Mouse (Mus musculus) erythroblast, embryonic 14.5 days (primary cell): Measurements from ENCODE around the gene Hdc. TPM values are rescaled to one million over a fixed set of nuclear protein-coding genes. Genes with fewer than 3 reads are reported as not detected.
A peak's percentile ranks its signal among the peaks of the same experiment; 100 is the strongest.

Source experiments
- H3K27me3 ChIP-seq: 2 replicates; pipeline ENCODE4 v1.6.1; 2012; ENCODE audit warnings: inconsistent platforms; ENCODE audit not compliant: control insufficient read depth
- H3K36me3 ChIP-seq: 2 replicates; pipeline ENCODE4 v1.6.1; 2012; ENCODE audit warnings: mild to moderate bottlenecking, inconsistent platforms; ENCODE audit not compliant: control insufficient read depth
- H3K4me1 ChIP-seq: 2 replicates; pipeline ENCODE4 v1.6.1; 2012; ENCODE audit warnings: inconsistent platforms; ENCODE audit not compliant: control insufficient read depth
- H3K4me3 ChIP-seq: replicated peaks from 2 replicates; pipeline ENCODE3; 2012; ENCODE audit warnings: moderate library complexity, mild to moderate bottlenecking, inconsistent platforms
- H3K9me3 ChIP-seq: 2 replicates; pipeline ENCODE4 v1.6.1; 2012; ENCODE audit warnings: low read length, inconsistent platforms, mixed read lengths; ENCODE audit not compliant: control insufficient read depth
- GATA1 ChIP-seq: IDR thresholded peaks from 2 replicates; pipeline ENCODE4 v1.6.1; 2012; ENCODE audit warnings: low read length, inconsistent platforms, mixed read lengths
- TAL1 ChIP-seq: IDR thresholded peaks from 3 replicates; pipeline ENCODE4 v1.6.1; 2012; ENCODE audit warnings: low read length, inconsistent platforms, mixed read lengths
- polyA plus RNA-seq: library from polyadenylated mRNA; stranded (reverse); fragments of >175 nt; gene quantifications from 2 replicates; pipeline ENCODE4 v1.2.3, GENCODE M21; 2012

Hdc gene
- polyA plus RNA-seq, 1 experiment: 0.28 TPM

DNA sequence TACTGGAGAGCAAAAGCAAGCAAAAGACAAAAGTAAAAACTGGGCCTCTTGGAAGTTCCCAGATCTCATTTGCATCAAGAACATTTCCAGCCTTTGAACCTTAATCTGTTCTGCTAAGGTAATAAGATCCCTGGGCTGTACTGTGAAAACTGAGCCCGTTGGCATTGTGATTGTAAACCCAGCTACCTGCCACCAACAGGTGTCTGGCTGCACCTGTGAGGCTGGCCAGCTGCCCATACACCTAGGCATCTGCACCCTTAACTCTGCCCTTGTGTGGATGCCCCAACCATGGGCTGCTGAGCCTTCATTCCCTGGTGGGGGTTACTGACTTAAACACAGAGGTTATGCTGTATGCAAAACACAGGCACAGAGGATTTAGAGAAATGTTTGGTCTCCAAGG lies 46.9 kb downstream of the Hdc start:
- H3K4me3 ChIP-seq: no peak overlapping the region
- no peaks in the 10 kb centered on the region for H3K27me3 ChIP-seq
- TF ChIP-seq TAL1 (no peak), GATA1 (no peak)
- peaks cover 3% of the 10 kb centered on the region; the same call in 1 of the 2 replicates for H3K36me3 ChIP-seq
- no peaks in the 10 kb centered on the region for H3K4me1 ChIP-seq
- H3K9me3 ChIP-seq: no peaks in the 10 kb centered on the region

DNA sequence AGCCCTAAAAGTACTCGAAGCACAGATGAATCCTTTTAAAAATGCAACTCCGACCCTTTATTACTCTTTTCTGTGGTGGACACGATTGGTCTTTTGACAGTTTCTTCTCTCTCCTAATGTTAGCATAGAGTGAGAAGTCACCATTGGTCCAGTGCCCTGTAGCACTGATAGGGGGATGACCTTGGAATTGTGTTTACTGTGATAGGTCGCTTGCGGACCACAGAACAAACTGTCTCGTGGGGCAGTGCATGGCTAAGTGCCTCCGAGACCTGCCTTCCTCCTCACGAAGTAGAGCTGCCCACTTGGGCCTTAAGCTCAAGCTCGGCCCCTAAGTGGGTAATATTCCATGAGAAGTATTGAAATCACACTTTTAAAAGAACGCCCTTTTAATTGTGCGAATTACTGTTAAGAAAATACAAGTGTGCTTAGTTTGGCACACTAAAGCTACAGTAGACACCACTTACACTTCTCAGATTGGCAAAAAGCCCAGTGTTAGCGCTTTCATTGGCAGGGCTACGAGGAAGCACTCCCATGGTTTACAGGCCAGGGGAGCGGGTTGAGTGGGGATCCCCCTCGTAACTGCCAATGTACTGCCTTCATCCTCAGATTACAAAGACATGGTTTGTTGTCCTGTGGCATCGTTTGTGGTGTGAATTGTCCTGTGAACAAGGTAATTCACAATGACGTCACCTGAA lies 55.5 kb downstream of the Hdc start:
- no peaks in the 10 kb centered on the region for H3K4me1 ChIP-seq
- H3K27me3 ChIP-seq: no peaks in the 10 kb centered on the region
- peaks cover 2% of the 10 kb centered on the region; the same call in 1 of the 2 replicates for H3K36me3 ChIP-seq
- H3K4me3 ChIP-seq: no peak overlapping the region
- no peak for TF ChIP-seq GATA1
- no peak for TF ChIP-seq TAL1
- no peaks in the 10 kb centered on the region for H3K9me3 ChIP-seq

DNA sequence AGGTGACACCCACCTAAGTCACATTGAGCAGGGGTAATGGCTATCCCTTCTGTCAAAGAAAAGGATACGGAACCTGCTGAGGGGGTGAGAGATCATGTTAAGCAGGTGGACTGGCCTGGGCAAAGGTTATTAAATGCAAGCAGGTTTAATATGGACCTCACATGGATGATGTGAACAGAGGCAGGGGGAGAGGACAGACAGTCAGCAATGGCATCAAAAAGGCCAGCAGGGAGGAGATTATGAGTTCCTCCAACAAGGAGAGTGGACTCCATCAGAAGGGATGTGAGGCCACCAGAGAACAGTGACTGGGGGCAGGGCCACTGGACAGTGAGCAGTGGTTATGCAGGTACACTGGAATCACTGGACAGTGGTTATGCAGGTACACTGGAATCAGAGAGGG lies 59.0 kb downstream of the Hdc start:
- Histone ChIP-seq H3K4me1 (no peaks in the 10 kb centered on the region), H3K36me3 (peaks cover 2% of the 10 kb centered on the region; the same call in 1 of the 2 replicates), H3K9me3 (no peaks in the 10 kb centered on the region), H3K4me3 (no peak overlapping the region), H3K27me3 (no peaks in the 10 kb centered on the region)
- no peak for TF ChIP-seq TAL1
- no peak for TF ChIP-seq GATA1

DNA sequence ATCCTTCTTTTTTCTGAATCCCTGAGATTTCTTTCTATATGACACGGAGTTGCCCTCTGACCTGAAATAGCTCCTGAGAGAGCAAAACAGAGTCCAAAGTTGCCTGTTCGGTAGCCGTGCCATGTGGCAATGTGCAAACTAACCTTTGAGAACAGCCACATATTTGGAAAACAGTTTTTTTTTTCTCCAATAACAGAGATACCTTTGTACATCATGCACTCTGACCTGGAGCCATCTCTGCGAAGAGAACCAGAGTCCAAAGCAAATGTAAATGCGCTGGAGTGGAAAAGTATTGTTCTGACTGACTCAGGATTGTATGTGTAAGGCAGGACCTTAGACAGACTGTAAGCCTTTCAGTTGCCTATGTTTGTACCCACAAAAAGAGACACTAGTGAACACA lies 63.6 kb downstream of the Hdc start:
- Histone ChIP-seq H3K9me3 (peaks cover 5% of the 10 kb centered on the region), H3K4me3 (no peak overlapping the region), H3K36me3 (no peaks in the 10 kb centered on the region; the same call in 1 of the 2 replicates), H3K27me3 (peaks cover 36% of the 10 kb centered on the region), H3K4me1 (peaks cover 4% of the 10 kb centered on the region; the same call in 1 of the 2 replicates)
- TF ChIP-seq GATA1 (no peak), TAL1 (no peak)

DNA sequence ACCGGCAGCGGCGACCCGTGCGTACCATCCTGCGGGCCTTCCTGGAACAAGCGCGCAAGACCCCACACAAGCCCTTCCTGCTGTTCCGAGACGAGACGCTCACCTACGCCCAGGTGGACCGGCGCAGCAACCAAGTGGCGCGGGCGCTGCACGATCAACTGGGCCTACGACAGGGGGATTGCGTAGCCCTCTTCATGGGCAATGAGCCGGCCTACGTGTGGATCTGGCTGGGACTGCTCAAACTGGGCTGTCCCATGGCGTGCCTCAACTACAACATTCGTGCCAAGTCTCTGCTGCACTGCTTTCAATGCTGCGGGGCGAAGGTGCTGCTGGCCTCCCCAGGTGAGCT lies 65.8 kb downstream of the Hdc start:
- peaks cover 36% of the 10 kb centered on the region for H3K27me3 ChIP-seq
- peak overlapping the region; percentile 61 for H3K4me3 ChIP-seq
- peaks cover 5% of the 10 kb centered on the region for H3K9me3 ChIP-seq
- no peak for TF ChIP-seq GATA1
- TF ChIP-seq TAL1: no peak
- H3K36me3 ChIP-seq: no peaks in the 10 kb centered on the region
- H3K4me1 ChIP-seq: peaks cover 4% of the 10 kb centered on the region; the same call in 1 of the 2 replicates

DNA sequence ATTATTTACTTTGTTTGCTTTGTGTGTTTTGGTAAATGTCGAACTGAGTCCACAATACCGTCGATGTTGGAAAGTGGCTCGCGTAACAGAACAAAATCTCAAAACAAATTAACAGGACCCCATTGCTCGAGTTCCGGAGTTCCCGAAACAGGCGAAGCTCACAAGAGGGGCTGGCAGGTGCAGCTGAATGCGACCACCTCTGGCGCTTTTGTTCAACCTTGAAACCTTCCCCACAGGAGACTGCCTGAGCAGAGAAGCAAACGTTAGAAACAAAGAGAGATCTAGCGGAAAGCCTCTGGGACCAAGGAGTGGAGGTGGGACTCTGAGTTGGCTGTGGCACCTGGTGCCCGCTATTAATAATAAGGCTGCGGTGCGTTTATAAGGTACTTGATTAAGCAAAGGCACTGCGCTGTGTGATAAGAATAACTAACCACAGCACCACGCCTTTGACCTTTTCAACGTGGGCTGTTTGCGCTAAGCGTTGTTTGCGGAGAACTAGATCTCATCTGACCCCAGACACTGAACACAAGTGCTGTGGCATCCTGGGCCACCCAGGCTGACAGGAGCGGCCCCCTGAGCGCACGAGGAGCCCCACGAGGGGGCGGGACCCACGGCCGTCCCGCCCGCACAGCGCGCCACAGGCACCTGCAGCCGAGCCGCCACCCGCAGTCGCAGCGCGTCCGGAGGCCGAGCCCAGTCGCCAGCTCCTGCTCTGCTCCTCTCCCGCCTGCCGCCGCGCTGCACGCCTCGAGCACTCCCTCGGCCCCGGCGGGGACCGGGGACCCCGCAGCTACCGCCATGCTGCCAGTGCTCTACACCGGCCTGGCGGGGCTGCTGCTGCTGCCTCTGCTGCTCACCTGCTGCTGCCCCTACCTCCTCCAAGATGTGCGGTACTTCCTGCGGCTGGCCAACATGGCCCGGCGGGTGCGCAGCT lies 66.5 kb downstream of the Hdc start, which contains the start of gene Slc27a2:
TSS of gene Slc27a2 (plus strand) at position 51 of the 934 bp plus-strand sequence.
- TF ChIP-seq GATA1 (no peak), TAL1 (no peak)
- peak within 1 kb of the TSS; percentile 61 for H3K4me3 ChIP-seq
- peaks cover 5% of the 10 kb centered on the region for H3K9me3 ChIP-seq
- H3K4me1 ChIP-seq: peaks cover 4% of the 10 kb centered on the region; the same call in 1 of the 2 replicates
- peaks cover 36% of the 10 kb centered on the region for H3K27me3 ChIP-seq
- H3K36me3 ChIP-seq: no peaks in the 10 kb centered on the region

DNA sequence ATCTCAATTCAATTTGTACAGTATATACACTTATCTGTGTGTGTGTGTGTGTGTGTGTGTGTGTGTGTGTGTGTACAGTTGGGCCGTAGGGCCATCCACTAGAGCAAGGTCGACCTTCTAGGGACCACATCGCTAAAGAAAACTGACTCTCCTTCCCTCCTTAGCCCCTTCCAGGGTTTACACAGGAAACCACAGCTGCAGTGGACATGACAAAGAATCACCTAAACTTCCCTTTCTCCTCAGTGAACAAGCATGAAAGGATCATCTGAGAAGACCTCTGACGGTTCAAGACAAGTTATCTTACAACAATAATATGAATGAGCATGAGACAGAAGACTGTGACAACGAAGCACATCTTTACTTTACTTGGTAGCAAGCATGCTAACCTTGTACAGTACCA lies 67.2 kb downstream of the Hdc start:
- no peak for TF ChIP-seq GATA1
- no peak for TF ChIP-seq TAL1
- Histone ChIP-seq H3K4me3 (no peak overlapping the region), H3K36me3 (no peaks in the 10 kb centered on the region), H3K4me1 (peaks cover 4% of the 10 kb centered on the region; the same call in 1 of the 2 replicates), H3K9me3 (peaks cover 5% of the 10 kb centered on the region), H3K27me3 (peaks cover 36% of the 10 kb centered on the region)

DNA sequence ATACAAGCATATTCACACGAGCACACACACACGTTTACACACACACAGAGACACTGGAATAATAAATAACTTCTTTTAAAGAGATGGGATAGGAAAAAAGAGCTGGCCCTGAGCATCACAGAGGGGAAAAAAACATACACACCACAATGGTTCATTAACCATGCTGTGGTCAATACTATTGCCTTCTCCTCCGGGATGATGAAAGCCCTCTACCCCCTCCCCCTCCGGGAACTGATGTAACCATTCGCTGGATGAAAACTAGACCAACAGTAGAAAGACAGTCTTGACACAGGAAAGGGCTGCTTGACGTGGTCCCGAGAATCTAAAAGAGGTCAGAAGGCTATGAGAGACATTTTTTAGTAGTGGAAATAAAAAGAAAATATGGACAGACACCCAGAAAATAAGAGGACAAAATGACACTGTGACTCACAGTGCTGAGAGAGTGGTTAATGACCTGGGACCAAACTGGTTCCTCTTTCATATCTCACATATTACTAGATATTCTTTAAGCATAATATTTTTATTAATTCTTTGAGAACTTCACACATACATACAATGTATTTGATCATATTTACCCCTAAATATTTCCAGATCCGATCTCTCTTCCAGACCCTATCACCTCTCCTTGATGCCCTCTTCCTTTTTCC lies 67.7 kb downstream of the Hdc start:
- TF ChIP-seq TAL1 (no peak), GATA1 (no peak)
- no peak overlapping the region for H3K4me3 ChIP-seq

DNA sequence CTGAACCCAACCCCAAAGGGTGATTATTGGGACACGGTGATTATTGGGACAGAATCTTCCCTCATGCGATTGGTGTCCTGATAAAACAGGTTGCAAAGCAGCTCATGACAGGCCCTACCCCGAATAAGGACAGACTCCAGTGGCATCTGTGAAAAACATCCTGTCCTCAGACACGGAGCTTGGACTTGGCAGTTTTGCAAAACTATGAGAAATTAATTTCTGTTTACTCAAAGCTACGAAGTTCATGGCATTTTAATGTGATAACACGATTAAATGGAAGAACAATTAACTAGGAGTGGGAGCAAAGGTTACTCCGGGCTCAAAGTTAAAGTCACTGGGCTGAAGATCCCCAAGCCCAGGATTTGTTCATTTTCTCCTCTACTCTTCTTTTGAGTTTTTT lies 69.4 kb downstream of the Hdc start:
- H3K27me3 ChIP-seq: peaks cover 36% of the 10 kb centered on the region
- H3K36me3 ChIP-seq: no peaks in the 10 kb centered on the region
- no peak overlapping the region for H3K4me3 ChIP-seq
- peaks cover 5% of the 10 kb centered on the region for H3K9me3 ChIP-seq
- peaks cover 4% of the 10 kb centered on the region; the same call in 1 of the 2 replicates for H3K4me1 ChIP-seq
- TF ChIP-seq GATA1 (no peak), TAL1 (no peak)

More for the DNA sequence above, 67.7 kb downstream of the Hdc start:
- peaks cover 36% of the 10 kb centered on the region for H3K27me3 ChIP-seq
- no peaks in the 10 kb centered on the region for H3K36me3 ChIP-seq
- H3K4me1 ChIP-seq: peaks cover 4% of the 10 kb centered on the region; the same call in 1 of the 2 replicates
- peaks cover 5% of the 10 kb centered on the region for H3K9me3 ChIP-seq
